Mouse (Mus musculus) kidney, postnatal 0 days (tissue): ENCODE data around the gene Il1a. TPM values are rescaled to one million over a fixed set of nuclear protein-coding genes. Genes with fewer than 3 reads are reported as not detected.

ENCODE experiments used
- ATAC-seq: fragments of 200-750 bp; cut with Nextera tagmentation; replicated peaks from 2 replicates; pipeline ENCODE4 v1.8.0; 2017; ENCODE audit warnings: low read depth, moderate number of reproducible peaks, moderate TSS enrichment, moderate library complexity; ENCODE audit not compliant: low FRiP score
- DNase-seq: peaks from one replicate; pipeline ENCODE4 v3.0.0-alpha.2; 2016; ENCODE audit warnings: low spot score
- H3K27ac ChIP-seq: fragments of 300-500 bp; sonication (generic); 2 replicates; pipeline ENCODE4 v1.5.1; 2014; ENCODE audit warnings: mild to moderate bottlenecking
- H3K27me3 ChIP-seq: fragments of 300-500 bp; sonication (generic); 2 replicates; pipeline ENCODE4 v1.6.1; 2014; ENCODE audit warnings: low read length, mixed read lengths; ENCODE audit not compliant: insufficient read depth
- H3K36me3 ChIP-seq: fragments of 300-500 bp; sonication (generic); 2 replicates; pipeline ENCODE4 v1.6.1; 2014; ENCODE audit warnings: low read length, mixed read lengths; ENCODE audit not compliant: insufficient read depth
- H3K4me1 ChIP-seq: fragments of 300-500 bp; sonication (generic); replicated peaks from 2 replicates; pipeline ENCODE4 v1.6.1; 2014; ENCODE audit warnings: antibody characterized with exemption, low read length, mixed read lengths; ENCODE audit not compliant: insufficient read depth
- H3K4me2 ChIP-seq: fragments of 300-500 bp; sonication (generic); 2 replicates; pipeline ENCODE4 v1.6.1; 2014; ENCODE audit warnings: mild to moderate bottlenecking, low read length, moderate library complexity, mixed read lengths
- H3K4me3 ChIP-seq: fragments of 300-500 bp; sonication (generic); replicated peaks from 2 replicates; pipeline ENCODE4 v1.5.1; 2014; ENCODE audit warnings: low read depth, low read length
- H3K9ac ChIP-seq: fragments of 300-500 bp; sonication (generic); 2 replicates; pipeline ENCODE4 v1.6.1; 2014; ENCODE audit warnings: low read depth, low read length
- H3K9me3 ChIP-seq: fragments of 300-500 bp; sonication (generic); replicated peaks from 2 replicates; pipeline ENCODE4 v1.6.1; 2016; ENCODE audit warnings: low read length, inconsistent platforms, mixed read lengths
- CTCF ChIP-seq: IDR thresholded peaks from 2 replicates; pipeline ENCODE4 v1.5.1; 2016; ENCODE audit warnings: antibody characterized with exemption, low read depth, mild to moderate bottlenecking, moderate library complexity
- WGBS: fragments of 180-500 bp; shearing (Covaris S2); extraction: QIAGEN DNeasy Blood & Tissue Kit; methylation state at CpG from one replicate; pipeline ENCODE4 v1.1.7; 2014; 5-methylcytosine and 5-hydroxymethylcytosine counted together
- polyA plus RNA-seq: library from polyadenylated mRNA; unstranded; fragments of >200 nt; fragmentation: Nextera tagmentation; extraction: Ambion mirVana; gene quantifications from 2 replicates; pipeline ENCODE4 v1.2.1, GENCODE M21; 2015

Il1a gene
- polyA plus RNA-seq, result not detected in 2 replicates

GRCm38 (mm10) chr2:129309836-129310235 lies at the start of gene Il1a:
TSS of gene Il1a (minus strand) at chr2:129309972.
- 82% methylated on average over 7 of the region's 7 CpGs for WGBS
- DNase-seq, result no peak

GRCm38 (mm10) chr2:129338138-129338621 lies 28.4 kb upstream of the Il1a start:
- Histone ChIP-seq H3K36me3 (no peaks in the 10 kb centered on the region), H3K27me3 (no peaks in the 10 kb centered on the region), H3K9me3 (no peaks in the 10 kb centered on the region), H3K4me1 (no peaks in the 10 kb centered on the region), H3K4me3 (no peak overlapping the region), H3K27ac (no peak overlapping the region), H3K4me2 (no peak overlapping the region), H3K9ac (no peak overlapping the region)
- WGBS, result 68% methylated on average over 6 of the region's 6 CpGs
- no peak for DNase-seq
- TF ChIP-seq CTCF, result no peak
- ATAC-seq, result no peak

More at GRCm38 (mm10) chr2:129309836-129310235, at the start of gene Il1a:
- Histone ChIP-seq H3K4me2 (no peak within 1 kb of the TSS), H3K4me3 (no peak within 1 kb of the TSS), H3K36me3 (no peaks in the 10 kb centered on the region), H3K9ac (no peak within 1 kb of the TSS), H3K27ac (no peak within 1 kb of the TSS), H3K4me1 (no peaks in the 10 kb centered on the region), H3K27me3 (no peaks in the 10 kb centered on the region), H3K9me3 (no peaks in the 10 kb centered on the region)
- no peak for ATAC-seq
- TF ChIP-seq CTCF, result no peak

- no peaks in the 10 kb centered on the region for H3K27me3 ChIP-seq
- 68% methylated on average over 4 of the region's 4 CpGs for WGBS
- H3K9ac ChIP-seq, result no peak overlapping the region
- no peaks in the 10 kb centered on the region for H3K9me3 ChIP-seq
- DNase-seq (no peak), ATAC-seq (no peak)
- H3K27ac ChIP-seq, result no peak overlapping the region
- no peaks in the 10 kb centered on the region for H3K4me1 ChIP-seq
- TF ChIP-seq CTCF, result no peak
- H3K4me2 ChIP-seq, result no peak overlapping the region
- no peak overlapping the region for H3K4me3 ChIP-seq
- no peaks in the 10 kb centered on the region for H3K36me3 ChIP-seq
Observed at GRCm38 (mm10) chr2:129333471-129333870, 23.7 kb upstream of the Il1a start.

- no peak for TF ChIP-seq CTCF
- Histone ChIP-seq H3K9me3 (no peaks in the 10 kb centered on the region), H3K4me1 (no peaks in the 10 kb centered on the region), H3K4me2 (no peak overlapping the region), H3K27ac (no peak overlapping the region), H3K27me3 (no peaks in the 10 kb centered on the region), H3K9ac (no peak overlapping the region), H3K4me3 (no peak overlapping the region), H3K36me3 (no peaks in the 10 kb centered on the region)
- no peak for DNase-seq
- no peak for ATAC-seq
- WGBS, result 83% methylated on average over 13 of the region's 13 CpGs
Observed at GRCm38 (mm10) chr2:129330540-129330939, 20.8 kb upstream of the Il1a start.

GRCm38 (mm10) chr2:129330024-129330423 lies 20.3 kb upstream of the Il1a start:
- WGBS, result 65% methylated on average over 7 of the region's 7 CpGs
- TF ChIP-seq CTCF, result no peak
- H3K27me3 ChIP-seq, result no peaks in the 10 kb centered on the region
- no peaks in the 10 kb centered on the region for H3K36me3 ChIP-seq
- DNase-seq (no peak), ATAC-seq (no peak)
- no peak overlapping the region for H3K4me3 ChIP-seq
- no peak overlapping the region for H3K4me2 ChIP-seq
- no peaks in the 10 kb centered on the region for H3K9me3 ChIP-seq
- H3K27ac ChIP-seq, result no peak overlapping the region
- no peaks in the 10 kb centered on the region for H3K4me1 ChIP-seq
- no peak overlapping the region for H3K9ac ChIP-seq

GRCm38 (mm10) chr2:129328238-129328637 lies 18.5 kb upstream of the Il1a start:
- Histone ChIP-seq H3K9me3 (no peaks in the 10 kb centered on the region), H3K4me1 (no peaks in the 10 kb centered on the region), H3K4me2 (no peak overlapping the region), H3K9ac (no peak overlapping the region), H3K27me3 (no peaks in the 10 kb centered on the region), H3K36me3 (no peaks in the 10 kb centered on the region), H3K4me3 (no peak overlapping the region), H3K27ac (no peak overlapping the region)
- DNase-seq (no peak), ATAC-seq (no peak)
- no peak for TF ChIP-seq CTCF
- 87% methylated on average over 4 of the region's 4 CpGs for WGBS

- no peak for ATAC-seq
- DNase-seq, result no peak
- Histone ChIP-seq H3K9me3 (no peaks in the 10 kb centered on the region), H3K27ac (no peak overlapping the region), H3K4me1 (no peaks in the 10 kb centered on the region), H3K36me3 (no peaks in the 10 kb centered on the region), H3K9ac (no peak overlapping the region), H3K4me2 (no peak overlapping the region), H3K4me3 (no peak overlapping the region), H3K27me3 (no peaks in the 10 kb centered on the region)
- 78% methylated on average over 3 of the region's 3 CpGs for WGBS
- TF ChIP-seq CTCF, result no peak
Observed at GRCm38 (mm10) chr2:129324216-129324615, 14.4 kb upstream of the Il1a start.
